Mouse (Mus musculus) brain, embryonic 14.5 days (tissue): ENCODE data around the gene Opcml.

Experiments used
- CTCF ChIP-seq: fragments of 200-500 bp; IDR thresholded peaks from 2 replicates; pipeline ENCODE4 v1.5.1; 2012; ENCODE audit warnings: inconsistent platforms, mild to moderate bottlenecking, moderate library complexity, borderline replicate concordance; ENCODE audit not compliant: insufficient read depth, insufficient read length; ENCODE audit errors: extremely low read depth
- POLR2A ChIP-seq: fragments of 200-500 bp; IDR thresholded peaks from 2 replicates; pipeline ENCODE4 v1.6.1; 2012; ENCODE audit warnings: mild to moderate bottlenecking, inconsistent platforms, borderline replicate concordance; ENCODE audit not compliant: poor library complexity, insufficient read depth, insufficient read length, severe bottlenecking; ENCODE audit errors: extremely low read depth

- TF ChIP-seq CTCF (no peak), POLR2A (no peak)
These were observed 744.4 kb downstream of the Opcml start for GRCm38 (mm10) chr9:28535006-28535405.
